Mouse (Mus musculus): ENCODE data around the gene Pdzd7. TPM values are rescaled to one million over a fixed set of nuclear protein-coding genes. Genes with fewer than 3 reads are reported as not detected.

The Pdzd7 gene
- polyA plus RNA-seq, 1 experiment from 2014 or later: 2.6 TPM

DNA sequence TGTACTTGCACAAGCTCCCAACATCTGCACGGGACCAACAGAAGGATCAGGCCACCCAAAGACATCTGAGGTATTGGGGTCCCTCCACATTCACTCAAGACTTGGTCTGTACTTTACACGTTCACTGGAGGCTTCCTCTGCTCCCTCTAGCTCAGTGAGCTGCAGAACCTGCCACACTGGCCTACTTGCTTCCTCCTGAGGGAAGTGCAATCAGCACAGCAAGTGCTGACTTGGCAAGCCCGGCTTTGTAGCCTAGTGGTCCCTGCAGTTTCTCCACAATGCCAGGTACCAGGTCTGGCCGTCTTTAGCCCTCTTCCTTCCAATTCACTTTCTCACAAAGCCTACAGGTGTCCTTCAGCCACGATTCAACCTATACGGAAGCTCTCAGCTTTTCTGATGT, 58.5 kb downstream of the Pdzd7 start:
- H3K4me3 ChIP-seq: no peak overlapping the region
- H3K9me3 ChIP-seq: no peaks in the 10 kb centered on the region
- H3K27me3 ChIP-seq: no peaks in the 10 kb centered on the region
- no peak overlapping the region for H3K4me2 ChIP-seq
- WGBS: 68% methylated on average over 6 of the region's 6 CpGs
- peaks cover 31% of the 10 kb centered on the region for H3K4me1 ChIP-seq (replicated peaks)
- ATAC-seq (ENCODE audit: low FRiP score, low read depth): no peak
- H3K27ac ChIP-seq (replicated peaks): no peak overlapping the region
- peaks cover 5% of the 10 kb centered on the region for H3K36me3 ChIP-seq
- no peak overlapping the region for H3K9ac ChIP-seq

DNA sequence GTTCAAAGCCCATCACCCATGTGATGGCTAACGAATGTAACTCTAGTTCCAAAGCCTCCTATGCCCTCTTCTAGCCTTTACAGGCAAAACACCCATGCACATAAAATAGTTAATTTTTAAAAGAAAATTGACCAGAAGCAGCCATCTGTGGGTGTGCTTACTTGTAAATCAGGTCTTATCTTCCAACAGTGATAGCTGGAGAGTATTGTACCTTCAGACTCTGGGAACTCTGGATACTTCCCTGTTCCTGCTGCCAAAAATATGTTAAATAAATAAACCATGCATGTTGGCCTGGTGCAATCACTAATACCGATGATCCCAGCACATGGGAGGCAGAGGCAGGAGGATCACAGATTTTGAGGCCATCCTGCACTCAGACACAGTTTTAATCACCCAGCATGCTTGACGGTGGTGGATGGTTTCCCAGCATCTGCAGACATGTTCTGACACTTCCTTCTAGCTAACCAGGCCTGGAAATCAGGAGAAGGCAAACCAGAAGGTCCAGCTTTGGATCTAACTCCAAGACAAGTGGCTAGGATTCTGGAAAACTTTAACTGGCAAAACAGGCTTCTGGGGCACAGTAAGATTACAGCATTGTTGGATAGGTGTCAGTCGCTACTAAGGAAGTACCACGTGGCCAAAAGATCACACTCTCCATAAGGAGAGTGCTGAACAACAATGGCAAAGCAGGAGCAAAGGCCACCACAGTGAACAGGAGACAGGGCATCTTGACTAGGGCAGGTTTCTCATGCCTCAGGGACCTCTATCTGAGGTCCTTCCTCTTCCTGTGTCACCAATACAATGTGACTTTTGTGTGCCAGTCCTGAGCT, 60.1 kb downstream of the Pdzd7 start:
- Histone ChIP-seq H3K4me1 (replicated peaks) (peaks cover 16% of the 10 kb centered on the region), H3K4me2 (no peak overlapping the region), H3K27ac (replicated peaks) (no peak overlapping the region), H3K36me3 (peaks cover 18% of the 10 kb centered on the region), H3K27me3 (no peaks in the 10 kb centered on the region), H3K4me3 (no peak overlapping the region), H3K9me3 (no peaks in the 10 kb centered on the region), H3K9ac (no peak overlapping the region)
- 75% methylated on average over 5 of the region's 5 CpGs for WGBS
- ATAC-seq (ENCODE audit: low FRiP score, low read depth): no peak

DNA sequence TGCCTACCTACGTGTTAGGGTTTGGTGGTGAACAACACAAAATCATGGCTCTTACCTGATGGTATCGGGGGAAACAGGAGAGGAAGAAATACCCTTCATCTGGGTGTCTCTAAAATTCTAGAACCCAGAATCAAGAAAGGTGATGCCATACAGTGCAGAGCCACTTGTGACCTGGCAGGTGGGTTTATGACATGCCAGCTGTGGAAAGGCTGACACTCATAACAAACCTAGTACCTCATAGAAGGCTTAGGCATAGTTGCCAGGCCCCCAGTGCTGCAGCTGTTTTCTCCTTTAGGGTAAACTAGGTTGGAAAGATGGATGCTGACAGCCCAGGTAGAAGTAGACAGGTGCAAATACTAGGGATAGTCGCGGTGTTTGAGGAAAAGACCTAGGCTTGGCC, 61.1 kb downstream of the Pdzd7 start:
- ATAC-seq (ENCODE audit: low FRiP score, low read depth): no peak
- Histone ChIP-seq H3K27me3 (no peaks in the 10 kb centered on the region), H3K4me2 (no peak overlapping the region), H3K9me3 (no peaks in the 10 kb centered on the region), H3K4me1 (replicated peaks) (peaks cover 7% of the 10 kb centered on the region), H3K27ac (replicated peaks) (no peak overlapping the region), H3K9ac (no peak overlapping the region), H3K36me3 (peaks cover 25% of the 10 kb centered on the region), H3K4me3 (no peak overlapping the region)
- WGBS: 96% methylated on average over 4 of the region's 4 CpGs

DNA sequence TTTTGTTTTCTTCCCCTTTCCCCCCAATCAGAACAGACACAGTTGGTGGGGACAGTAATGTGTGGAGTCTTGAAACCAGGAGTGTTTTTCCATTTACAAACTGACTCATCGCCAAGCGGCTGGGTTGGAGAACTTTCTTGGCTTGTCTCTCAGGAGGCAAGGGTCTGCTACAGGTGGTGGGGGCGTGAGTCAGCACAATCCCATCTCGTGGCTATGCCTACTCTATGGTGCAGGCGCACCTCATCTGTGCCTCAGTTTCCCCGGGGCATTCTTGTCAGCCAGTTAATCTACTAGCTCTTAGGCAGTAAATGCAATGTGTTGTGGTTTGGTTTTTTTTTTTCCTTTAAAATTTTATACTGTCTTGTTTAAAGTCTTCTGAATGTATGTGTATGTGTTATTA, 62.2 kb downstream of the Pdzd7 start:
- H3K9ac ChIP-seq: no peak overlapping the region
- ATAC-seq (ENCODE audit: low FRiP score, low read depth): no peak

DNA sequence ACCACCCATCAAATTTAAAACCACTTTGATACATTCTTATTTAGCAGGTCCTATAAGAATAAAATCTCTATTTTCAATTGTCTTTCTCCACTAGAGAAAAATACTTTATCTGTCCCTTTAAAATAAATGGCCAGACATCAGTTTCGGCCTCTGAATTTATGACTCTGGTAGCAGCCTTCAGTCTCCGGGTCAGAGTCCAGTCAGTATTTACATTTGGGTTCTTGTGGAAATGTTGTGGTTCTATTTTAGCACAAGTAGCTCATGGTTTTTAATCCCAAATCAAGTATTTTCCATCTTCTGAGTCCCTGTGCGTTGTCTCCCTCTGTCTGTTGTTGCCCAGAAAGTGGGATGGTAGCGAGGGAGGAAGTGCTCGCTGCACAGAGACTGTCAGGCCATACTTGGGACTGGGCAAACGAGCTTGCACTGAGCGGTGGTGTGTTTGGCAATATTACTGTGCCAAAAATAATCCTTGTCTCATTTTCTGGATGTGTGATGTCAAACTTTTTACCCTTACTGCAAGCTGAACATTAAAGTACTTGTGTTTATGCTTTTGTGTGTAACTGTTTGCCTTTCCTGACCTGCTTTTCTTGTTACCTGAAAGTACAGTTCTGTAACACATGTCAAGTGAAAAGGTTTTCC, 62.9 kb downstream of the Pdzd7 start:
- Histone ChIP-seq H3K4me1 (replicated peaks) (no peaks in the 10 kb centered on the region), H3K9me3 (no peaks in the 10 kb centered on the region), H3K4me2 (no peak overlapping the region), H3K36me3 (peaks cover 37% of the 10 kb centered on the region), H3K27ac (replicated peaks) (no peak overlapping the region), H3K4me3 (no peak overlapping the region), H3K9ac (no peak overlapping the region), H3K27me3 (no peaks in the 10 kb centered on the region)
- 85% methylated on average over 7 of the region's 7 CpGs for WGBS
- ATAC-seq (ENCODE audit: low FRiP score, low read depth): no peak

More for the DNA sequence above, 62.2 kb downstream of the Pdzd7 start:
- Histone ChIP-seq H3K9me3 (no peaks in the 10 kb centered on the region), H3K27me3 (no peaks in the 10 kb centered on the region), H3K4me2 (no peak overlapping the region), H3K4me3 (no peak overlapping the region), H3K36me3 (peaks cover 30% of the 10 kb centered on the region), H3K4me1 (replicated peaks) (peaks cover 3% of the 10 kb centered on the region), H3K27ac (replicated peaks) (no peak overlapping the region)
- 95% methylated on average over 6 of the region's 6 CpGs for WGBS

DNA sequence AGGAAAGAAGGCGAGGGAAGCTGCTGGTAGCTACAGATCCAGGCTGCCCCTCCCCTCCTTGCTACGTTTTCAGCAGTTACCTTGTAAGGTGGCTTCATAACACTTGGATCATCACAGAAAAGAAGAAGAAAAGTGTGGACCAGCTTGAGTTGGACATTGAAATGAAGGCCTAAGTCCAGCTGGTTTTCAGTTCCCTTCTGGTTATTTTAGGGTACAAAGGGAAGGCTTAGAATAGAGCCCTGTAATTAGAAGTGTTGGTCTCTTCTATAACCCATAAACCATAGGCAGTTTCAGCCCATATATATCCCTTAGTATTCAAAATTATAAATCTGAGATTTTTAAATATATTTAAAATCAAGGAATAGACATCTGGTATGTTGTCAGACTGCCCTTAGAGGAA, 64.7 kb downstream of the Pdzd7 start:
- no peak overlapping the region for H3K4me2 ChIP-seq
- no peaks in the 10 kb centered on the region for H3K27me3 ChIP-seq
- H3K36me3 ChIP-seq: peaks cover 55% of the 10 kb centered on the region
- no peak for ATAC-seq (ENCODE audit: low FRiP score, low read depth)
- H3K27ac ChIP-seq (replicated peaks): no peak overlapping the region
- H3K9me3 ChIP-seq: no peaks in the 10 kb centered on the region
- H3K4me3 ChIP-seq: no peak overlapping the region
- no peak overlapping the region for H3K9ac ChIP-seq
- WGBS: 91% methylated on average over 2 of the region's 2 CpGs
- no peaks in the 10 kb centered on the region for H3K4me1 ChIP-seq (replicated peaks)

DNA sequence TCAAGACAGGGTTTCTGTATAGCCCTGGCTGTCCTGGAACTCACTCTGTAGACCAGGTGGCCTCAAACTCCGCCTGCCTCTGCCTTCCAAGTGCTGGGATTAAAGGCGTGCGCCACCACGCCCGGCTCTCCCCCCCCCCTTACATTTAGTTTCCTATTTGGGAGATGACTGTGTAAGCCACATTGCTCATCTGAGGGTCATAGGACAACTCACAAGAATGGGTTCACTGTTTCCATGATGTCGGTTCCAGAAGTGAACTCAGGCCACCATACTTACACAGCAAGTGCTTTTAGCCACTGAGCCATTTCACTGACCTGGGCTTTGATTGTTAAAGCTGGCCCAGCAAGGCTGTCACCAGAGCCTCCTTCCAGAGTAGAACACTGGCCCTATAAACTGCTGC, 68.4 kb downstream of the Pdzd7 start:
- 94% methylated on average over 6 of the region's 6 CpGs for WGBS
- Histone ChIP-seq H3K27ac (replicated peaks) (no peak overlapping the region), H3K9ac (no peak overlapping the region), H3K36me3 (peaks cover 85% of the 10 kb centered on the region), H3K4me1 (replicated peaks) (no peaks in the 10 kb centered on the region), H3K27me3 (no peaks in the 10 kb centered on the region), H3K9me3 (no peaks in the 10 kb centered on the region), H3K4me3 (no peak overlapping the region), H3K4me2 (no peak overlapping the region)
- ATAC-seq (ENCODE audit: low FRiP score, low read depth): no peak

Other genes with a start within 250 kb of the Pdzd7 start
- gene Slf2, start 114.6 kb downstream of the Pdzd7 start, polyA plus RNA-seq (2015; fragmentation: Nextera tagmentation; extraction: Ambion mirVana): 28.3 and 29.3 TPM in 2 replicates
- 17.3 and 18.9 TPM in 2 replicates for gene Sema4g, start 56.6 kb downstream of the Pdzd7 start, polyA plus RNA-seq (2015; fragmentation: Nextera tagmentation; extraction: Ambion mirVana)
- 14.1 and 14.8 TPM in 2 replicates for gene Twnk, start 40.1 kb downstream of the Pdzd7 start, polyA plus RNA-seq (2015; fragmentation: Nextera tagmentation; extraction: Ambion mirVana)
- 88.6 and 94.7 TPM in 2 replicates for gene Mrpl43, start 39.3 kb downstream of the Pdzd7 start, polyA plus RNA-seq (2015; fragmentation: Nextera tagmentation; extraction: Ambion mirVana)
- gene Lzts2, start 31.3 kb downstream of the Pdzd7 start, polyA plus RNA-seq (2015; fragmentation: Nextera tagmentation; extraction: Ambion mirVana): 25.4 and 28.7 TPM in 2 replicates
- gene Sfxn3, start 1.8 kb upstream of the Pdzd7 start, polyA plus RNA-seq (2015; fragmentation: Nextera tagmentation; extraction: Ambion mirVana): 74.7 and 90.5 TPM in 2 replicates
- 2.3 and 2.6 TPM in 2 replicates for gene Kazald1, start 29.5 kb upstream of the Pdzd7 start, polyA plus RNA-seq (2015; fragmentation: Nextera tagmentation; extraction: Ambion mirVana)
- gene Tlx1, start 105.0 kb upstream of the Pdzd7 start, polyA plus RNA-seq (2015; fragmentation: Nextera tagmentation; extraction: Ambion mirVana): 0.88 and 1.8 TPM in 2 replicates
- gene Lbx1, start 190.1 kb upstream of the Pdzd7 start, polyA plus RNA-seq (2015; fragmentation: Nextera tagmentation; extraction: Ambion mirVana): 9.9 and 12.2 TPM in 2 replicates

Data from hindbrain, embryonic 15.5 days (tissue).